Mouse (Mus musculus) liver, embryonic 14 days (tissue): ENCODE measurements around the gene Enpp5. TPM values are rescaled to one million over a fixed set of nuclear protein-coding genes. Genes with fewer than 3 reads are reported as not detected.

Experiments used
- polyA plus RNA-seq: library from polyadenylated mRNA; depleted of rRNA; stranded (reverse); fragments of >200 nt; gene quantifications from 2 replicates; pipeline ENCODE4 v1.2.3, GENCODE M21; 2012; rRNA removed

Gene Enpp5
- polyA plus RNA-seq = 4.0 and 4.4 TPM in 2 replicates

GRCm38 (mm10) chr17:44078631-44079350 is at the start of gene Enpp5:
Enpp5 (plus strand) TSS chr17:44078813.

DNA sequence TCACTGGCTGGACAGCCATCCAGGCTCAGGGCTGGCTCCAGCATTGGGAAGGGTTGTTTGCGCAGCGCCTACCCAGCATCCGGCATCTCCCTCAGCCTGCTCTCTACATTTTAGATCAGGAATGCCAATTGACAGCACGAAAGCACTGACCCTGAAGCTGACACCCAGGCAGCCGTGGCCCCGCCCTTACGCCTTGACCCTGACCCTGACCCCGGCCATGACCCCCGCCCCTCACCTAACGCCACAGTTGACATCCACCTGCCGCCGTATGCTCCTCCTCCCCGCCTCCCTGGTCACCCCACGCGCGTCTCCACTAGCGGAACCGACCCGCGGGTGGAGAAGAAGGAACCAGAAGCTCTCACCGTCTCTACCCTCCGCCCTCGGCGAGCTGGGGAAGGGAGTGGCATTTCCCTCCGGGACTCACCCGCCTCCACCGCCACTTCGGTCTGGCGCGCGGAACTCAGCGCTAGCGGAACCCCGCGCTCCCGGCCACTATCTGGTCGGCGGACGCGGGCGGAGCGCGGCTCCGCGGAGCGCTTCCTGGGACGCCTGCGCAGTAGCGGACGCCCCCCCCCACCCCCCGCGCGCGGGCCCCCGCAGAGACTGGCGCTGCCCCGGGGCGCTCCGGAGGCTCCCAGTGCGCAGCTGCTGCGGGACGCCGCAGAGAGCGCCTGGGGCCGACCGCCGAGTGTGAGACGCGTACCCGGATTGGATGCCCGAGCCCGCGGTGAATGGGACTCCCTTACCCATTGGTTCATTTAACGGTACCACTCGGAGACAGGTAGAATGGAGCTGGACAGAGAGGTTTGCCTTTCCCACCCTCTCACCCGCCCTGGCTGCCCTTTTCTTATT is 26.9 kb downstream of the Enpp5 start, which contains the start of gene Enpp4:
TSS of gene Enpp4 (minus strand) at position 523 of the 852 bp plus-strand sequence.

Other genes with a start within 250 kb of the Enpp5 start
- 2.9 and 3.1 TPM in 2 replicates for gene Enpp4, start 27.0 kb downstream of the Enpp5 start, polyA plus RNA-seq
- 0.35 and 0.38 TPM in 2 replicates for gene Clic5, start 109.8 kb downstream of the Enpp5 start, polyA plus RNA-seq